Comparison of ENCODE assay signal across 21 mouse cellular contexts in the genomic region with DNA sequence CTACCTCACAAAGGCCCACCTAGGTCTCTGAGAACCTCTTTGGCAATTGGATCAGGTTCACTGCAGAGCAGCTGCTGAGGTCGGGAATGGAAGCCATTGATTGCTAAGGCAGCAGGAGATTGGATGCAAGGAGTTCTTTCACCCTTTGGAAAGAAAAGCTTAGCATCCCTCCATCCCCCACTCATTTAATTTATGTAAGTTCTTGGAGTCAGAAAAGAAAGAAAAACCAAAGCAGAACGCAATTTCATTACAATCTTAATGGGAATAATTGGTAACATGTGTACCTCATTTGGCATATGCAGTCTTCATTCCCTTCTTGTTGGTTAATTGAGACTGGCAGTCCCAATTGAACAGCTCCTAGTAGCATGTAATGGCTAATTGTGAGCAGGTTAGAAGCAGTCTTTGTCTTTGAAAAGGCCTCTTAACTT.
DNase-seq lines count a peak whose midpoint lies in the region; ATAC-seq lines count a peak whose summit lies in the region.
"Had no signal": no experiment of that assay in that cellular context is flagged by ENCODE, and none has a peak within 500 bp of the region (broad histone marks: within the 10 kb centered on the region; RNA-seq: fewer than 3 reads in every experiment).

No protein-coding gene starts in this region.

- H3K4me2 ChIP-seq in embryonic facial prominence, embryonic 15.5 days (replicated peaks): no peak overlapping the region
- H3K4me2 ChIP-seq: heart, embryonic 11.5 days; hindbrain, embryonic 15.5 days; neural tube, embryonic 12.5 days had no signal

- no peaks in the 10 kb centered on the region for H3K9me3 ChIP-seq in embryonic facial prominence, embryonic 15.5 days (replicated peaks)
- H3K9me3 ChIP-seq: hindbrain, embryonic 15.5 days; neural tube, embryonic 12.5 days had no signal

- intact Hi-C loops in heart, postnatal 36 days (cut with DNase I): no loop called here

- H3K27ac ChIP-seq in embryonic facial prominence, embryonic 15.5 days (replicated peaks): no peak overlapping the region
- H3K27ac ChIP-seq: hindbrain, embryonic 15.5 days; liver, embryonic 14.5 days; neural tube, embryonic 12.5 days had no signal

- no peak overlapping the region for H3K9ac ChIP-seq in embryonic facial prominence, embryonic 15.5 days
- H3K9ac ChIP-seq: hindbrain, embryonic 15.5 days; liver, embryonic 14.5 days; neural tube, embryonic 12.5 days had no signal

- 0 out of 2 replicates have a peak, but pooled peaks have one; percentile 34 for ATAC-seq in embryonic facial prominence, embryonic 15.5 days (ENCODE audit: insufficient number of reproducible peaks, low FRiP score, low TSS enrichment, low read depth)
- ATAC-seq: midbrain, embryonic 16.5 days had no signal

- no peaks in the 10 kb centered on the region for H3K36me3 ChIP-seq in embryonic facial prominence, embryonic 15.5 days
- H3K36me3 ChIP-seq: hindbrain, embryonic 15.5 days; neural tube, embryonic 12.5 days had no signal

- DNase-seq in heart, adult 11 months: peak; percentile 49
- no peak for DNase-seq in heart, postnatal 36 days
- DNase-seq in hindlimb bud, embryonic 11.5 days (ENCODE audit: extremely low spot score, low read depth, low spot score): peak; percentile 91
- no peak for DNase-seq in neural tube, embryonic 10.5 days (ENCODE audit: extremely low spot score, low spot score)
- no peak for DNase-seq in left cerebral cortex, adult 8-10 months (ENCODE audit: low spot score in 2 of 2)
- DNase-seq in cerebellum, adult 9-11 months: no peak
- DNase-seq in right cerebral cortex, adult 2 months (ENCODE audit: low spot score in 2 of 2): no peak
- DNase-seq: adrenal gland, adult 8-10 months; cerebellum, adult 11-12 months; heart, postnatal 14 days; kidney, adult 18-20 months; kidney, postnatal 14 days; layer of hippocampus, adult 9-11 months; thymus, postnatal 4 days had no signal

- H3K27me3 ChIP-seq in embryonic facial prominence, embryonic 15.5 days: peaks cover 6% of the 10 kb centered on the region; the same call in 1 of the 2 replicates
- H3K27me3 ChIP-seq: CH12.LX; hindbrain, embryonic 15.5 days; neural tube, embryonic 12.5 days had no signal

- H3K4me3 ChIP-seq in embryonic facial prominence, embryonic 15.5 days (replicated peaks): no peak overlapping the region
- H3K4me3 ChIP-seq: hindbrain, embryonic 15.5 days; neural tube, embryonic 12.5 days had no signal

- H3K4me1 ChIP-seq in embryonic facial prominence, embryonic 15.5 days: peaks cover 2% of the 10 kb centered on the region; the same call in 1 of the 2 replicates
- H3K4me1 ChIP-seq: hindbrain, embryonic 15.5 days; neural tube, embryonic 12.5 days had no signal

- WGBS in embryonic facial prominence, embryonic 15.5 days: 26% methylated on average over 2 of the region's 2 CpGs

Comparison
In these comparisons a context has a peak if more than half of its experiments do, and no peak if none do; other contexts are left out.
1. DNase-seq: peak in heart, adult 11 months (single experiment) and hindlimb bud, embryonic 11.5 days (single experiment); none in heart, postnatal 36 days (0 of 2), neural tube, embryonic 10.5 days (single experiment), left cerebral cortex, adult 8-10 months (0 of 2), cerebellum, adult 9-11 months (single experiment) and right cerebral cortex, adult 2 months (0 of 2).